Mouse (Mus musculus): ENCODE measurements around the gene Cenpj. TPM values are rescaled to one million over a fixed set of nuclear protein-coding genes. Genes with fewer than 3 reads are reported as not detected.

Gene Cenpj
- polyA plus RNA-seq, 1 experiment from 2014 or later, result 1.4 TPM

DNA sequence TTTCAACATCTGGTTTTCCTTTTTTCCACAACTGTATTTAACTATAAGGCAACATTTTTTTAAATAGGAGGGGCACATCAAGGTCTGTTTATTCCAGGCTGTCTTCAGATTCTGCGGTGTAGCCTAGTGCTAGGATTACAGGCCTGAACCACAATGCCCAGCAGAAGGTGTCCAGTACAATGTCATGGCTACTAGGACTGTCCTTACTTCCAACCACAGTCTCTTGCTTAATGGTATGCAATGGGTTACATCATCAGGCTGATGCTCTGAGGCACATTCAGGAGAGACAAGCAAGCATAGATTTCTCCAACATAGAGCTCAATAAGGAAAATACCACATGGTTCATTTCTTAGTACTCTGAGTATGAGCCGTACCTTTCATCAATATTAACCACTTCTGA lies 20.5 kb downstream of the Cenpj start:
- H3K36me3 ChIP-seq (ENCODE audit: control insufficient read depth, insufficient read depth), result peaks cover 5% of the 10 kb centered on the region; the same call in 1 of the 2 replicates
- H3K4me2 ChIP-seq (replicated peaks; ENCODE audit: low read depth), result no peak overlapping the region
- WGBS, result 89% methylated on average over 2 of the region's 2 CpGs
- no peaks in the 10 kb centered on the region for H3K27me3 ChIP-seq (replicated peaks; ENCODE audit: control insufficient read depth, insufficient read depth, low read length)
- no peaks in the 10 kb centered on the region for H3K9me3 ChIP-seq (ENCODE audit: control insufficient read depth)
- no peak overlapping the region for H3K4me3 ChIP-seq (ENCODE audit: low read depth, low read length)
- H3K9ac ChIP-seq (ENCODE audit: low read depth, low read length), result no peak overlapping the region
- H3K4me1 ChIP-seq (replicated peaks; ENCODE audit: control insufficient read depth, insufficient read depth, low read length), result no peaks in the 10 kb centered on the region
- no peak for ATAC-seq
- no peak for TF ChIP-seq CTCF (IDR thresholded peaks at IDR 0.05; ENCODE audit: low read depth)
- no peak overlapping the region for H3K27ac ChIP-seq (ENCODE audit: low read depth, low read length)

DNA sequence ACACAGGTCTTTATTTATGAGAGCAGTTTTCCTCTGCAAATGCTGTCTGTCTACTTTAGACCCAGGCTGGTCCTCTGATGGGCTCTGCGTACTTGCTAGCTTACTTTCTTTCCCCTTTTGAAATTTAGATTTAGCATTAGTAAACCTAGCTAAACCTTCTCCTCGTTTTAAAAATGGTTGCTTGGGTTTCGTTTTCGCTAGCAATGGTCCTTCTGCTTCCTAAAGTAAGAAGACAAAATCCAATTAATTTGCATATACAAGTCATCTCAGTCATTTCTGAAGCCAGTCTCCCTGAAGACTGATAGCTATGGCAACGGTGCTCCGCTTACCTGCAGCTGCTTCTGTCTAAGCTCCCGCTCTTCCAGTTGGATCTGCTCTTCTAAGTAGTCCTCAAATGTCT lies 21.9 kb downstream of the Cenpj start:
- Histone ChIP-seq H3K27me3 (replicated peaks; ENCODE audit: control insufficient read depth, insufficient read depth, low read length) (no peaks in the 10 kb centered on the region), H3K9me3 (ENCODE audit: control insufficient read depth) (no peaks in the 10 kb centered on the region), H3K4me2 (replicated peaks; ENCODE audit: low read depth) (no peak overlapping the region), H3K27ac (ENCODE audit: low read depth, low read length) (no peak overlapping the region), H3K4me1 (replicated peaks; ENCODE audit: control insufficient read depth, insufficient read depth, low read length) (no peaks in the 10 kb centered on the region), H3K4me3 (ENCODE audit: low read depth, low read length) (no peak overlapping the region), H3K9ac (ENCODE audit: low read depth, low read length) (no peak overlapping the region), H3K36me3 (ENCODE audit: control insufficient read depth, insufficient read depth) (peaks cover 5% of the 10 kb centered on the region)
- 93% methylated on average over 7 of the region's 7 CpGs for WGBS
- no peak for TF ChIP-seq CTCF (IDR thresholded peaks at IDR 0.05; ENCODE audit: low read depth)
- ATAC-seq, result no peak

DNA sequence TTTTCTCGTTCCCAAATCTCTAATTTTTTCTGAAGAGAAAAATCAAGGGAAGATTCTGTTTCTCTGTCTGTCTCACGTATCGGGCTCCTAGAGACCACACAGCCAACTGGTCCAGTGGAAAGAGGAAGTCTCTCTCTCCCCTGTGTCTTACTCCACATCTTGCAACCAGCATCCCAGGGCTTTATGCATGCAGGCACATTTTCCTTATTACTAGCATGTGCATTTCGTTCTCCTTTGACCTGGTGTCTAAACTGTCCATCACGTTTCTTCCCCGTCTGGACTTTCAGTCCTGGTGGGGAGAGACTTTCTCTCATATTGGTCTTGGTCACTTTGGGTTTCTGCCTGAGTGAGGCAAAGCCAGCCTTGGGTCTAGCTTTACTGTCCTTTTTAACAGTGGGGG lies 22.3 kb downstream of the Cenpj start:
- H3K4me3 ChIP-seq (ENCODE audit: low read depth, low read length), result no peak overlapping the region
- no peak overlapping the region for H3K9ac ChIP-seq (ENCODE audit: low read depth, low read length)
- H3K4me1 ChIP-seq (replicated peaks; ENCODE audit: control insufficient read depth, insufficient read depth, low read length), result no peaks in the 10 kb centered on the region
- H3K36me3 ChIP-seq (ENCODE audit: control insufficient read depth, insufficient read depth), result peaks cover 5% of the 10 kb centered on the region
- H3K27ac ChIP-seq (ENCODE audit: low read depth, low read length), result no peak overlapping the region
- no peak for ATAC-seq
- no peak overlapping the region for H3K4me2 ChIP-seq (replicated peaks; ENCODE audit: low read depth)
- TF ChIP-seq CTCF (IDR thresholded peaks at IDR 0.05; ENCODE audit: low read depth), result no peak
- no peaks in the 10 kb centered on the region for H3K27me3 ChIP-seq (replicated peaks; ENCODE audit: control insufficient read depth, insufficient read depth, low read length)
- 91% methylated on average over 6 of the region's 6 CpGs for WGBS
- no peaks in the 10 kb centered on the region for H3K9me3 ChIP-seq (ENCODE audit: control insufficient read depth)

DNA sequence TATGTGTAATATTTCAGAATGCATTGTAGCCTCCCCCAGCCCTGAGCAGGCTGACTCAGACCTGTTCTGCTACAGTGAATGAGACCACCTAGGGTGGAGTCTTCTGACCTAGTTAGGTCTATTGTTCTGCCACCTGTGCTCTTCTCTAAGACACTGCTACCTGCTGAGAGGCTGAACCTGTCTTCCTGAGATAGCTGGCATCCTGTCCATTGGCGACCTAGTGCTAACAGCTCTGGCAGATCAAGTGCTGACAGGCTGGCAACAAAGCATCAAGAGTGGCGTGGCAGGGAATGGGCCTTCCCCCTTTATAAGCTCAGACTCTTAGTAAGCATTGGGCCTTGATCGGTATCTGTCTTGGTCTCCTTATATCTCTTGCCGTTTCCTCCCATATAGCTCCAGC lies 24.3 kb downstream of the Cenpj start:
- ATAC-seq, result no peak
- TF ChIP-seq CTCF (IDR thresholded peaks at IDR 0.05; ENCODE audit: low read depth), result no peak
- no peaks in the 10 kb centered on the region; the same call in none of the 2 replicates for H3K36me3 ChIP-seq (ENCODE audit: control insufficient read depth, insufficient read depth)

DNA sequence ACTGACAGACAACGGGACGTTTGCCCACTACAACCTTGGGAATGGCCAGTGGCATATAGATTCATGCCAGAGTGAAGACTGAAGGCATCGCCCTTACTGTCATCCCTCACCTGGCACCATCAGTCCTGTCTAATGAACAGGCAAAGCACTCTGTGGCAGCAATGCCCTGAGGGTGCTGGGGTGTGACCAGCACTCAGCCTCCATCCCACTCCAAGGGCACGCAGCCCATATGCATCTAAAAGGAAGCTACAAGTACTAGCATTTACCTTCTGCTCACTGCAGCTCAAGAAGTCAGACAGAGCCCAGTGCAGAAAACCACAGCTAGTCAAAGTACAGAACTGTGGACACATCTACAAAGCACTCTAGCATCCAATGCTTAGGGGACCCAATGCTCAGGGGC lies 29.7 kb downstream of the Cenpj start:
- no peak overlapping the region for H3K4me2 ChIP-seq (replicated peaks; ENCODE audit: low read depth)
- no peak for ATAC-seq
- 92% methylated on average over 4 of the region's 4 CpGs for WGBS

More for the DNA sequence above, 24.3 kb downstream of the Cenpj start:
- H3K9ac ChIP-seq (ENCODE audit: low read depth, low read length), result no peak overlapping the region
- WGBS, result 85% methylated on average over 4 of the region's 4 CpGs
- no peaks in the 10 kb centered on the region for H3K4me1 ChIP-seq (replicated peaks; ENCODE audit: control insufficient read depth, insufficient read depth, low read length)
- no peak overlapping the region for H3K4me2 ChIP-seq (replicated peaks; ENCODE audit: low read depth)
- no peak overlapping the region for H3K27ac ChIP-seq (ENCODE audit: low read depth, low read length)
- H3K27me3 ChIP-seq (replicated peaks; ENCODE audit: control insufficient read depth, insufficient read depth, low read length), result no peaks in the 10 kb centered on the region
- H3K4me3 ChIP-seq (ENCODE audit: low read depth, low read length), result no peak overlapping the region
- no peaks in the 10 kb centered on the region for H3K9me3 ChIP-seq (ENCODE audit: control insufficient read depth)

DNA sequence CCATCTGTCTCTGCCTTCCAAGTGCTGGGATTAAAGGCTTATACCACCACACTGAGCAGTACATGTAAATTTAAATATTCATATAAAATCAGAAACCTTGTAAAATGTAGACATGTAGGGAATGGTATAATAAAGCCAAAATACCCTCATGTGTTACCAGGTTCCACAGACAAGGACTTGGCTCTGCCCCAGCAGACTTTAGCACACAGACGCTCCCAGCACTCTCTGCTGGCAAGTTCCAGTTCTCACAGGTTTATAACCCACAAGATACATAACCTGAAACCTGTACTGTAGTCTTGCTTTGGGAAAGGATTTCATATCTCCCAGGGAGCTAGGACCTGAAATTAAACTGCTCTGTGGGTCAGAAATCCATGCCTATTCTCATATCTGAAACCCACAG lies 30.3 kb downstream of the Cenpj start:
- Histone ChIP-seq H3K9ac (ENCODE audit: low read depth, low read length) (no peak overlapping the region), H3K9me3 (ENCODE audit: control insufficient read depth) (no peaks in the 10 kb centered on the region), H3K36me3 (ENCODE audit: control insufficient read depth, insufficient read depth) (no peaks in the 10 kb centered on the region; the same call in 1 of the 2 replicates), H3K4me3 (ENCODE audit: low read depth, low read length) (no peak overlapping the region), H3K27me3 (replicated peaks; ENCODE audit: control insufficient read depth, insufficient read depth, low read length) (no peaks in the 10 kb centered on the region), H3K4me1 (replicated peaks; ENCODE audit: control insufficient read depth, insufficient read depth, low read length) (no peaks in the 10 kb centered on the region), H3K27ac (ENCODE audit: low read depth, low read length) (no peak overlapping the region), H3K4me2 (replicated peaks; ENCODE audit: low read depth) (no peak overlapping the region)
- WGBS, result 80% methylated on average over 1 of the region's 1 CpGs
- ATAC-seq, result no peak
- no peak for TF ChIP-seq CTCF (IDR thresholded peaks at IDR 0.05; ENCODE audit: low read depth)

More for the DNA sequence above, 29.7 kb downstream of the Cenpj start:
- TF ChIP-seq CTCF (IDR thresholded peaks at IDR 0.05; ENCODE audit: low read depth), result no peak
- H3K36me3 ChIP-seq (ENCODE audit: control insufficient read depth, insufficient read depth), result no peaks in the 10 kb centered on the region; the same call in 1 of the 2 replicates
- no peaks in the 10 kb centered on the region for H3K27me3 ChIP-seq (replicated peaks; ENCODE audit: control insufficient read depth, insufficient read depth, low read length)
- no peak overlapping the region for H3K4me3 ChIP-seq (ENCODE audit: low read depth, low read length)
- no peaks in the 10 kb centered on the region for H3K9me3 ChIP-seq (ENCODE audit: control insufficient read depth)
- no peak overlapping the region for H3K9ac ChIP-seq (ENCODE audit: low read depth, low read length)
- no peaks in the 10 kb centered on the region for H3K4me1 ChIP-seq (replicated peaks; ENCODE audit: control insufficient read depth, insufficient read depth, low read length)
- H3K27ac ChIP-seq (ENCODE audit: low read depth, low read length), result no peak overlapping the region

DNA sequence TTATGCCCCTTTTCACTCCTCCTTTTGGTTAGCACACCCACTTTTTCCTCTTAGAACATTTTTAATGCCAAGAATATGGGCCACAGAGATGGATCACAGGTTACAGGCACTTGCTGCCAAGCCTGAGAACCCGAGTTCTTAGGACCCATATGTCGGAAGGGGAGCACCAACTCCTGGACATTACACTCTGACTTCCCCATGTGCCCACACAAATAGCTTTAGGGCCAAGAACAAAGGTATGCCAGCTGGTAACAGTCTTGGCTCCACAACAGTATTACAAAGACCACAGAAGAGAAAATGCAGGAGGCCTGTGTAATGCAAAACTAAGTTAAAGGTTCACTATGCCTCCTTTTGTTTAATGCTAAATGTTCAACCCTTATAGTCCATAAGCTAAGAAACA lies 44.4 kb downstream of the Cenpj start:
- no peak overlapping the region for H3K9ac ChIP-seq (ENCODE audit: low read depth, low read length)
- no peaks in the 10 kb centered on the region for H3K27me3 ChIP-seq (replicated peaks; ENCODE audit: control insufficient read depth, insufficient read depth, low read length)
- H3K4me3 ChIP-seq (ENCODE audit: low read depth, low read length), result no peak overlapping the region
- H3K27ac ChIP-seq (ENCODE audit: low read depth, low read length), result no peak overlapping the region
- TF ChIP-seq CTCF (IDR thresholded peaks at IDR 0.05; ENCODE audit: low read depth), result no peak
- no peaks in the 10 kb centered on the region for H3K9me3 ChIP-seq (ENCODE audit: control insufficient read depth)
- no peak overlapping the region for H3K4me2 ChIP-seq (replicated peaks; ENCODE audit: low read depth)
- 92% methylated on average over 2 of the region's 2 CpGs for whole genome bisulfite sequencing
- peaks cover 10% of the 10 kb centered on the region; the same call in 1 of the 2 replicates for H3K36me3 ChIP-seq (ENCODE audit: control insufficient read depth, insufficient read depth)
- ATAC-seq, result no peak
- no peaks in the 10 kb centered on the region for H3K4me1 ChIP-seq (replicated peaks; ENCODE audit: control insufficient read depth, insufficient read depth, low read length)
